In genomic region chr4:118196185-118196584, GRCm38 (mm10) we compare ENCODE assay signal across 26 mouse cellular contexts. TPM values are rescaled to one million over a fixed set of nuclear protein-coding genes. Genes with fewer than 3 reads are reported as not detected.
DNase-seq lines count a peak whose midpoint lies in the region; ATAC-seq lines count a peak whose summit lies in the region.
"Had no signal": no experiment of that assay in that cellular context is flagged by ENCODE, and none has a peak within 500 bp of the region (broad histone marks: within the 10 kb centered on the region; RNA-seq: fewer than 3 reads in every experiment).

No protein-coding gene starts in this region.

- no peaks in the 10 kb centered on the region for H3K36me3 ChIP-seq in heart, embryonic 11.5 days (ENCODE audit: control insufficient read depth, insufficient read depth, low read length)
- H3K36me3 ChIP-seq in heart, embryonic 16.5 days (ENCODE audit: control insufficient read depth, insufficient read depth), result no peaks in the 10 kb centered on the region
- H3K36me3 ChIP-seq: embryonic facial prominence, embryonic 15.5 days; hindbrain, embryonic 15.5 days; liver, embryonic 15.5 days; lung, embryonic 15.5 days; midbrain, embryonic 13.5 days; stomach, embryonic 15.5 days had no signal

- peak overlapping the region; percentile 50; the same call in 1 of the 2 replicates for H3K27ac ChIP-seq in heart, embryonic 11.5 days (ENCODE audit: low read depth, low read length)
- H3K27ac ChIP-seq in heart, embryonic 16.5 days (ENCODE audit: low read length), result no peak overlapping the region
- H3K27ac ChIP-seq: embryonic facial prominence, embryonic 15.5 days; hindbrain, embryonic 15.5 days; layer of hippocampus, adult 2 months; liver, embryonic 15.5 days; lung, embryonic 15.5 days; midbrain, embryonic 13.5 days; stomach, embryonic 15.5 days had no signal

- no peaks in the 10 kb centered on the region for H3K9me3 ChIP-seq in heart, embryonic 11.5 days (replicated peaks; ENCODE audit: control insufficient read depth, low read length)
- no peaks in the 10 kb centered on the region for H3K9me3 ChIP-seq in heart, embryonic 16.5 days (replicated peaks; ENCODE audit: control insufficient read depth, low read length)
- H3K9me3 ChIP-seq: embryonic facial prominence, embryonic 15.5 days; hindbrain, embryonic 15.5 days; liver, embryonic 15.5 days; lung, embryonic 15.5 days; midbrain, embryonic 13.5 days; stomach, embryonic 15.5 days had no signal

- ATAC-seq in heart, embryonic 11.5 days (replicated peaks; ENCODE audit: insufficient number of reproducible peaks, low FRiP score, low TSS enrichment), result no peak
- ATAC-seq in heart, embryonic 16.5 days (replicated peaks; ENCODE audit: extremely low read depth, insufficient read depth, low FRiP score), result peak; percentile 83
- no peak for ATAC-seq in erythroid progenitor cell, adult 5-6 weeks (replicated peaks; ENCODE audit: low FRiP score, poor library complexity, severe bottlenecking)
- ATAC-seq: forebrain, embryonic 16.5 days; midbrain, embryonic 13.5 days had no signal

- H3K27me3 ChIP-seq in heart, embryonic 11.5 days (ENCODE audit: control insufficient read depth, insufficient read depth, low read length), result no peaks in the 10 kb centered on the region
- no peaks in the 10 kb centered on the region for H3K27me3 ChIP-seq in heart, embryonic 16.5 days (ENCODE audit: control insufficient read depth, insufficient read depth, low read length)
- H3K27me3 ChIP-seq: embryonic facial prominence, embryonic 15.5 days; hindbrain, embryonic 15.5 days; liver, embryonic 15.5 days; lung, embryonic 15.5 days; midbrain, embryonic 13.5 days; stomach, embryonic 15.5 days had no signal

- 53% methylated on average over 10 of the region's 10 CpGs for WGBS in heart, embryonic 11.5 days (ENCODE audit: insufficient replicate concordance)
- WGBS in heart, embryonic 16.5 days, result 45% methylated on average over 10 of the region's 10 CpGs

- no peak overlapping the region for H3K4me3 ChIP-seq in heart, embryonic 11.5 days (ENCODE audit: low read depth, low read length)
- H3K4me3 ChIP-seq in heart, embryonic 16.5 days (ENCODE audit: low read length), result no peak overlapping the region
- H3K4me3 ChIP-seq: embryonic facial prominence, embryonic 15.5 days; hindbrain, embryonic 15.5 days; layer of hippocampus, adult 2 months; liver, embryonic 15.5 days; lung, embryonic 15.5 days; megakaryocyte, embryonic 14.5 days; midbrain, embryonic 13.5 days; stomach, embryonic 15.5 days had no signal

- intact Hi-C loops in gastrocnemius, postnatal 36 days (cut with DNase I), result no loop called here
- intact Hi-C loops in left cerebral cortex, postnatal 36 days (cut with DNase I), result no loop called here
- intact Hi-C loops in left cerebral cortex, postnatal 4 days (cut with DNase I), result no loop called here

- peak; percentile 17 for DNase-seq in gastrocnemius, adult 18-20 months (ENCODE audit: low spot score)
- DNase-seq in gastrocnemius, postnatal 36 days, result no peak
- peak; percentile 33 to 44 for DNase-seq in left cerebral cortex, postnatal 36 days (ENCODE audit: low spot score in 2 of 2)
- no peak for DNase-seq in left cerebral cortex, postnatal 4 days
- DNase-seq in kidney, adult 8-10 months, result no peak
- DNase-seq: adrenal gland, postnatal 25 days; cerebellum, adult 11 months; cerebellum, adult 9-11 months; gastrocnemius, postnatal 25 days; kidney, postnatal 25 days; layer of hippocampus, postnatal 36 days; liver; lung, postnatal 36 days; thymus, adult 2 months had no signal

- H3K9ac ChIP-seq in heart, embryonic 11.5 days (ENCODE audit: low read depth, low read length), result no peak overlapping the region
- no peak overlapping the region for H3K9ac ChIP-seq in heart, embryonic 16.5 days (ENCODE audit: low read length)
- H3K9ac ChIP-seq: embryonic facial prominence, embryonic 15.5 days; hindbrain, embryonic 15.5 days; liver, embryonic 15.5 days; lung, embryonic 15.5 days; midbrain, embryonic 13.5 days; stomach, embryonic 15.5 days had no signal

- peak overlapping the region; percentile 27 for H3K4me2 ChIP-seq in heart, embryonic 11.5 days
- H3K4me2 ChIP-seq in heart, embryonic 16.5 days (ENCODE audit: low read depth, low read length), result no peak overlapping the region; the same call in 1 of the 2 replicates
- H3K4me2 ChIP-seq: embryonic facial prominence, embryonic 15.5 days; hindbrain, embryonic 15.5 days; liver, embryonic 15.5 days; lung, embryonic 15.5 days; midbrain, embryonic 13.5 days; stomach, embryonic 15.5 days had no signal

- H3K4me1 ChIP-seq in heart, embryonic 11.5 days (ENCODE audit: control insufficient read depth, insufficient read depth, low read length), result no peaks in the 10 kb centered on the region
- H3K4me1 ChIP-seq in heart, embryonic 16.5 days (ENCODE audit: control insufficient read depth, insufficient read depth, low read length), result 0 out of 2 replicates have a peak, but pooled peaks cover 4% of the 10 kb centered on the region
- H3K4me1 ChIP-seq: embryonic facial prominence, embryonic 15.5 days; hindbrain, embryonic 15.5 days; liver, embryonic 15.5 days; lung, embryonic 15.5 days; megakaryocyte, embryonic 14.5 days; midbrain, embryonic 13.5 days; stomach, embryonic 15.5 days had no signal

RNA-seq across cellular contexts. Expression of gene Kdm4a, which starts 16.3 kb away (rescaled TPM):
- total RNA-seq in gastrocnemius, adult 18-20 months (2021), result 10 to 100 TPM; 18.0 to 18.8 TPM
- 10 to 100 TPM; 16.4 to 17.4 TPM for total RNA-seq in gastrocnemius, postnatal 36 days (2021)
- 10 to 100 TPM; 42.1 to 44.5 TPM for total RNA-seq in left cerebral cortex, postnatal 36 days (2021)
- 10 to 100 TPM; 88.8 to 91.8 TPM for total RNA-seq in left cerebral cortex, postnatal 4 days (2021)
- 30.7 and 30.8 TPM in 2 replicates for polyA plus RNA-seq in heart, embryonic 11.5 days (2014; fragmentation: Nextera tagmentation; extraction: Ambion mirVana)
- 19.0 and 19.4 TPM in 2 replicates for polyA plus RNA-seq in heart, embryonic 16.5 days (2015; fragmentation: Nextera tagmentation; extraction: Ambion mirVana)
- total RNA-seq in erythroid progenitor cell, adult 5-6 weeks (2015; ENCODE audit: low replicate concordance), result 18.0 and 24.3 TPM in 2 replicates
- 42.5 and 62.1 TPM in 2 replicates for total RNA-seq in erythroid progenitor cell, adult 5-6 weeks (2017; ENCODE audit: low replicate concordance)

Comparison
In these comparisons a context has a peak if more than half of its experiments do, and no peak if none do; other contexts are left out.
1. DNase-seq: peak in gastrocnemius, adult 18-20 months (single experiment) and left cerebral cortex, postnatal 36 days (2 of 2); none in gastrocnemius, postnatal 36 days (0 of 2), left cerebral cortex, postnatal 4 days (single experiment) and kidney, adult 8-10 months (0 of 2).